Mouse (Mus musculus) left cerebral cortex, adult 18-20 months (tissue): ENCODE measurements around the gene Pld1. TPM values are rescaled to one million over a fixed set of nuclear protein-coding genes. Genes with fewer than 3 reads are reported as not detected.

Experiments
- DNase-seq, 2 experiments: peaks; one replicate each; pipeline ENCODE4 v3.0.0; 2021 to 2022; ENCODE audit warnings: low spot score in 2 of 2, mixed read lengths in 1 of 2
- long read RNA-seq, 2 experiments: library from polyadenylated mRNA; stranded (forward); transcript quantifications; one replicate each; pipeline ENCODE4 v2.0.0; 2021
- total RNA-seq, 2 experiments: library from RNA; stranded (reverse); gene quantifications; 2 replicates each; pipeline ENCODE4 v1.2.3; 2021

Pld1 gene
- 1 to 10 TPM; 5.5 to 7.6 TPM for total RNA-seq
- long read RNA-seq, experiment 1, full-length matches to known transcripts = 1 of 1 reads
- long read RNA-seq, experiment 1, partial matches to known transcripts = 0 of 1 reads
- long read RNA-seq, experiment 1, other reads (novel, unspliced or antisense) = 0 of 1 reads
- long read RNA-seq, experiment 2, partial matches to known transcripts = 1 of 2 reads
- long read RNA-seq, experiment 2, other reads (novel, unspliced or antisense) = 1 of 2 reads

DNA sequence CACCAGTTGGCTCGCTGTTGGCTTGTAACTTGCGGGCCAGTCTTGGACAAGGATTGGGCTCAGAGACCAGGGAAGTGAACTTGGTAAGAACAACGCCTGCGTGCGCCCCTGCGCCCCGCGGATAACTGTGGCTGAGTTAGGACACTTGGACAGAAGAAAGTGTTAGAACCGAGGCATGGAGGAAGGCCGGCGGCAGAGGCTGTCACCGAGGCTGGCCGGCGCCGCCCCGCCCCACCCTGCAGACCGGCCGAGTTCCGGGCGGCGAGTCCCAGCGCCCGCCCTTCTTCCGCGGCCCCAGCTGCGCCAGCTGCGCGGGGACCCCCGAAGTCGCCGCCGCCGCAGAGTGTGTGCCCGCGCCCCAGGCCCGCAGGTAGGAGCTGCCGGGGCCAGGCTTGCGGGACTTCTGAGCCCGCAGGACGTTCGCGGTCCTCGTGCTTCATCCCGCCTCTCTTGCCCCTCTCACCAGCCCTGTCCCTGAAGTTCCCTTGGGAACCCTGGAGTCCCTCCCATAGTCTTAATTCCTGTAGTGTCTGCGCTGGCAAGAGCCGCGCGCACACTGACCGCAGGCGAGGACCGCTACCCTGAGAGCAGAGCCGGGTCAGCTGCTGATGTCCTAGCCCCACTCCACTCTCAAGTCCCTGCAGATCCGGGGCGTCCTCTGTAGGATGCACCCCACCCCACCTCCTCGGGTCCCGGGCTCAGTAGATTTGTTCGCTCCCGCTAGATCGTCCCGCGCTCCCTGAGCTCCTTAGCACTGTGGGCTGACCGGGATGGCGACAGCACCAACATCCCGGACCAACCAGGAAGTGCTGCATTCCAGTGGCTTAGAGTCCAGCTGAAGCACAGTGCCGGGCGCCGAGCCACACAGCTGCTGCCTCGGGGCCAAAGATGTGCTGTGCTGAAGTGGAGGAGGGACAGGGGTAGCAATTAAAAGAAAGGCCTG lies at the start of gene Pld1:
Pld1 (plus strand) TSS at position 315 of the 943 bp plus-strand sequence.
- DNase-seq = peak; percentile 41 to 54

DNA sequence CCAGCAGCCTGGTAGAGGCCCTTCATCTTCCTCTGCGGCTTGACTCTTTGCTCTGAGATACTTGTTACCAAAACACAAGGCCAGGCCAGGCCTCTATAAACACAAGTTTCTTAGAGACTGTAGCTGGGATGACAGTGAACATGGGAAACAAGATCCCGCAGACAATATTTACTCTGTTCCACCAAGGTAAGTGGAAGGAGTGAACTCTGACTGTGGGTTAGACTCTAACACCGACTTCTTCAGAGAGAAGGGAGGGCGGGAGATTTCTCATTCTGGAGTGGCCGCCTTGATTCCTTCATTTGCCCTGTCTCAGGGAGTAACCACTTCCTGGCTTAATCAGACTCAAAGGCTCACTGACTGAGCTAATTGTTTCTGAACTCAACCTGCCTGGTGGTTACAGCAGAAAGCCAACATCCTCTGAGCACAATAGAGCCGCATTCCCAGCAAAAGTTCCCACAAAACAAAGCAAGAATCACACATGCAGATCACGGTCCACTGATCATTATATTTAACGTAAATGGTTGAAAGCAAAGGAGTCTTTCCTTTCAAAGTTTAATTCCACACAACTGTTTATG lies 42.1 kb upstream of the Pld1 start, which contains the start of gene Tmem212:
Tmem212 (minus strand) TSS at position 51 of the 575 bp plus-strand sequence.
- DNase-seq = no peak

GRCm38 (mm10) chr3:27898178-27898577 lies 40.3 kb upstream of the Pld1 start:
- DNase-seq = no peak

GRCm38 (mm10) chr3:27899012-27899726 lies 39.3 kb upstream of the Pld1 start:
- DNase-seq = no peak

GRCm38 (mm10) chr3:27901846-27902245 lies 36.6 kb upstream of the Pld1 start:
- no peak for DNase-seq

DNA sequence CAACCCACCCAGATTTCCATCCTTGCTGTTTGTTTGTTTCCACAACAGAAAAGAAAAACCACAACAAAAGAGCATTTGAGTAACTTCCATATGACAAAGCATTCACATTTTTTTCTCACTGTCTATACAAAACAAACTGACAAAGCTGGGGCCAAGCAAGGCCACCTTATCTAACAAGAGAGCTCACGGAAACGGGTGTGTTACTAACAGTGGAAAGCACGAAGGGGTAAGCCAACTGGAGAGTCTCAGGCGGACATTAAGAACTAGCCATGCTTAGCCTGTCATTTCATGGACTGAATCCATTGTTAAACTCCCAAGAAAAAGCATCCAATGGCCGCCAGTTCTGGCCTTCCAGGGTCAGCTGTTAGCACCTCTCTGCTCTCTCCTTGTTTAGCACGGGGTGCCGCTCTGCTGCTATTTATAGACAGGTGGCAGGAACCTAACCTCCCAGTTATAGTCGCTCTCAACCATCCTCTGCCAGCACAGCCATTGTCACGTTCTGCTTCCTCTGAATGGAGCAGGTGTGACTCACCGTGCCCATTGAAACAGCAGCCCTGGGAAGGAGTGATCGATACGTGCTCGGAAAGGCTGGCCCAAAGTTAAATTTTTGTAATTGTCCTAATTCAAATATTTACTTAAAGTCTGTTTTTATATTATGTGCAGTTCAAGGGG lies 33.7 kb upstream of the Pld1 start:
- no peak for DNase-seq

GRCm38 (mm10) chr3:27906647-27907209 lies 31.8 kb upstream of the Pld1 start:
- no peak for DNase-seq

- DNase-seq = no peak
Measured at GRCm38 (mm10) chr3:27907301-27907700, 31.2 kb upstream of the Pld1 start.

DNA sequence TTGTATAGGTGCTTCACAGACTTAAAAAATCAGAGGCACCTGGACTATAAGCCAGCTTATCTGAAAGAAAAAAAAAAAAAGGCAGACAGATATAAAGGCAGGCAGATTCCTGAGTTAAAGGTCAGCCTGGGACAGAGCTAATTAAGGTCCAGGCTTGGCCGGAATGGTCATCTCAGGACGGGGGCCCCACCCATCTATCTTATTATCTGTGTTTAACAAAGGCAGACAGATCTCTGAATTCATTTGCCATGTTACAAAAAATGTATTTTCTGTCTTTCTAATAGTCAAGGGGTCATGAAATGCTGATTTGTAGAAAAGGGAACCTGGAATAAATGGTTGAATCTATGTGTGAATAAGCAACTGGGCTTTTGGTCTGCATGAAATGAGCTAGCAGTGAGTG lies 30.2 kb upstream of the Pld1 start:
- no peak for DNase-seq

DNA sequence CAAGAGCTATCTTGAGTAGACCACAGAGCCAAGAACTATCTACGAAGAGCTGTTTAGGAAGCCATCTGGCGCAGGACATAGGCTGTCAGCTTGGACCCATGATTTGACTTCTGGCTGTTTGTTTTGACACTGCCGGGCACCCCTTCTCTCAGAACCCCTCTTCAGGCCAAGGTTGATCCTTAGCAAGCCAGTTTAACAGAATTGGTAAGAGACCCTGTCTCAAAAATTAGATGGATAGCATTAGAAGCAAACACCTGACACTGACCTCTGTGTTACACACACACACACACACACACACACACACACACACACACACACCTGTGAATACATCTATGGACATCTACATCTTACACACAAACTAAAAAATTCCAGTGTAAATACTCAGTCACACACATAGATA lies 29.5 kb upstream of the Pld1 start:
- DNase-seq = no peak

DNA sequence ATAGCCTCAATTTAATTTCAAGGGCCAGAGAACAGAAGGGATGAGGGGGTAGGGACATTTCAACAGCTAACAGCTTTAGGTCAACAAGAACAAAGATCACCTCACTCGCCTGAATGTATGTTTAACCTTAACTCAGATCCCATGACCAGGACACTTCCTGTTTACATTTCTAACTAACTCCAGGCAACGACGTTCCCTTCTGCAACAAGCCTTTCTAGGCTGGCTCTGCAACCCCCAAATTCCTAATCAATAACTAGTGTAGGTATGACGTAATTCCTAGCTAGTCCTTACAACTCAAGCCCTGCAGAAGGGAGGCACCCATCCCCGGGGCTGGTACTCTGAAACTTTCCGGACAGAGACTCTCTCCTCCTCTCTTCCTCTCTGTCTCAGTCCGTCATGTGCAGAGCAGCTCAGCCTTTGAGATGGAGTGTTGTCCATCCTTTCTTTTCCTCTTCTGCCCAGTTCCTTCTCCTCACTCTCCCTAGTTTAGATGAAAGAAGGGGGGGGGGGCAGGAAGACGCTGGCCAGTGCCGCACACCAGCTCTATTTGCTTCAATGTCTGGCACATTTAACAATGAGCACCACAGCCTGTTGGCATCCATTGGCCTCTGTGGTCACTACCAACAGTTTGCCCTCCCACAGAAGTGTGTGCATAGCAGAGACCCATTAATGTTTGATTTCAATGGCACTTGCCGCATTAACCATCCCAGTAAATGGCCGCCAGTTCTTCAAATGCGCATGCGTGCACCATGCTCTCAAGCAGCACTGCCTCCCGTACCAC lies 19.6 kb upstream of the Pld1 start:
- DNase-seq = no peak

DNA sequence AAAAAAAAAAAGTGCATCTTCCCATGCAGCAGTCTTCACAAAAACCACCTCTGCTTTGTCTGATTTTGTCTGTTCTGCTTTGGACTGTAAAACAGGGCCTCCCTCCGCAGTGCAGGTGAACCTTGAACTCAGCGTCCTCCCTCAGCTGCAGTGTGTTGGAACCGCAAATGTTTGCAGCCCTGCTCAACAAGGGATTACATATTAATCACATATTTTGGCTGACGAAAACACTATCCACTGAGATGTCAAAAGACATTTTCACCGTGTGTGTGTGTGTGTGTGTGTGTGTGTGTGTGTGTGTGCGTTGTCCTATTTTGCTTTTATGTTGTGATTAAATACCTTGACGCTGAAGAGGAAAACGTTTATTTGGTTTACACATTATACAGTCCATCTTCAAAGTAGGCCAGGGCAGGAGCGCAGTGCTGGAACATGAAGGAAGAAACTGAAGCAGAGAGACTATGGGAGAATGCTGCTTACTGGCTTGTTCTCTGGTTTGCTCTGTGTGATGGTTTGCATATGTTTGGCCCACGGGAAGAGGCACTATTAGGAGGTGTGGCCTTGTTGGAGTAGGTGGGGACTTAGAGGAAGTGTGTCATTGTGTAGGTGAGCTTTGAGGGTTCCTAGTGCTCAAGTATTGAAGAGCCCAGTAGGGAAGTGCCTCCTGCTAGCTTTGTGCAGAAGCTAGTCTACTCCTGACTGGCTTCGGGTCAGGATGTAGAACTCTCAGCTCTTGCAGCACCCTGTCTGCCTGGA lies 17.1 kb upstream of the Pld1 start:
- no peak for DNase-seq

DNA sequence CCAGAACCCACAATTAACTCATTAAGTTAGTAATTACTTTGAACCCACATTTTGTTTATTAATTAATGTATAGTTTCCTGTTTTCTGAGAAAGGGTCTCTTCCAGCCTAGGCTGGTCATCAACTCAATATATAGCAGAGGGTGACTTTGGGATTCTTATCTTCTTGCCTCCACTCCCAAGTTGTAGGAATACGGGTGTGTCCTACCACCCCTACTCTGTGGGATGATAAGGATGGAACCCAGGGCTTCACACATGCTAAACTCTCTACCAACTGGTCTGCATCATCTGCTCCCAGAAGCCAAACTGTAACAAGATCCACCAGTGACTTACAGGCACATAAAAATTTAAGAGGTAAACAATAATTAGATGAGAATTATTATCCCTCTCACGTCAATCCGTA lies 14.5 kb upstream of the Pld1 start:
- DNase-seq = no peak

- peak in 1 of 2 experiments; percentile 8 for DNase-seq
Measured at GRCm38 (mm10) chr3:27929219-27929618, 9.3 kb upstream of the Pld1 start.

- DNase-seq = no peak
Measured at GRCm38 (mm10) chr3:27932391-27932790, 6.1 kb upstream of the Pld1 start.

DNA sequence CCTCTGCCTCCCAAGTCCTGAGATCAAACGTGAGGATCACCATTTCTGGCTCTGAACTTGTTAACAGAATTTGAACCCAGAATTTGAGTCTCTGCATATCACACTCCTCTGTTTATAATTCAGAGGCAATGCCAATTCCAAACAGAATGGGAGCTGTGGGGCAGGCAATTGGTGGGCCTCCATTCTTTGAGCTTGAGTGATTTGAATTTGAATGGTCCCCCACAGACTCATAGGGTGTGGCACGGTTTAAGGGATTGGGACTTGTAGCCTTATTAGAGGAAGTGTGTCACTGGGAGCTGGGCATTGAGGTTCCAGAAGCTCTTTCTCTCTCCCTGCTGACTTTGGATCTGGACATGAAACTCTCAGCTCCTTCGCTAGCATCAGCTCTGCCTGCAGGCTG lies 2.9 kb upstream of the Pld1 start:
- no peak for DNase-seq

GRCm38 (mm10) chr3:27936731-27937130 lies 1.8 kb upstream of the Pld1 start:
- no peak for DNase-seq

DNA sequence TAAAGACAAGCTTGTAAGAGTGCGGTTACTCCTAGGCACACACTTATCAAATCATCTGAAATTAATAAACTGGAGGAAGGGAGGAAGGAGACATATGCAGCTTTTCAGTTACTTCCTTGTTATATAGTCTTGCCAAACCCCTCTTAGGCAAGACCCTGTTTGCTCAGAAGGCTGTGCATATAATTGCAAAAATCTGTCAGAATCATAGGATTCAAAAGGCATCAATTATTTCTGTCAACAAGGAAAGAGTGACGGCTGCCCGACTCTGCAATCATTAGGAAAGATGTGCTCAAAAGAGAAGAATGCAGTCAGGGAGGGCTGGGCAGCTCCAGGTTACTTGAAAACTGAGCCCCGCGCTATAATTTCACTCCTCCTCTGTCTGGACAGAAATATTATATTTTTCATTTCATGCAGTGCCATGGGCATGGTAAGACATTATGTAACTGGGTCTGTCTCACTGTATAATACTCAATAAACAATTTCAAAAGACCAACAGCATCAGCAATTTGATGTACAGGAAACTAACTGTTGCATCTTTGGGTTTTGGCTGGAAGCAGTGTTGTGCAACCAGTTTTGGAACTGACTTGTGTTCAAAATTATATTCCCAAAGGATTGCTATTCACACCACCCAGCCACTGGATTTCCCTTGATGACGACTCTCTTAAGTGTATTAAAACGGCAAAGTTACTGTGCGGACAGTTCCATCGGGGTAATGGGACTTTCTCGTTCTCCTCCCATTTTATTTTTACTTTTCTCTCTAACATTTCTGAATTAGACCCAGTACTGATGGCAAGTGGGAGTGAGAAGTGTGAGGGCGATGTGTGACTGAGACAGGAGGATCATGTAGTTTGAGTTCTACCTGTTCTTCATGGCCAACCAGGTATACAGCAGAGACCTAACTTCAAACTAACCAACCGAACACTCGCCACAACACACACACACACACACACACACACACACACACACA lies 1.1 kb upstream of the Pld1 start:
- no peak for DNase-seq
